Mouse (Mus musculus): ENCODE results near the gene S100a1. TPM values are rescaled to one million over a fixed set of nuclear protein-coding genes. Genes with fewer than 3 reads are reported as not detected.

Gene S100a1
- total RNA-seq, 2 experiments from 2014 or later = 54.7 to 62.3 TPM

- intact Hi-C loops (cut with DNase I) = no loop called here
- DNase-seq (ENCODE audit: extremely low spot score in 1 of 2, low spot score in 2 of 2) = peak; percentile 96 to 98
These were observed 38.2 kb downstream of the S100a1 start, which contains the start of gene Ilf2 for GRCm38 (mm10) chr3:90475831-90476611. TSS of gene Ilf2 (plus strand) at chr3:90476126.

DNA sequence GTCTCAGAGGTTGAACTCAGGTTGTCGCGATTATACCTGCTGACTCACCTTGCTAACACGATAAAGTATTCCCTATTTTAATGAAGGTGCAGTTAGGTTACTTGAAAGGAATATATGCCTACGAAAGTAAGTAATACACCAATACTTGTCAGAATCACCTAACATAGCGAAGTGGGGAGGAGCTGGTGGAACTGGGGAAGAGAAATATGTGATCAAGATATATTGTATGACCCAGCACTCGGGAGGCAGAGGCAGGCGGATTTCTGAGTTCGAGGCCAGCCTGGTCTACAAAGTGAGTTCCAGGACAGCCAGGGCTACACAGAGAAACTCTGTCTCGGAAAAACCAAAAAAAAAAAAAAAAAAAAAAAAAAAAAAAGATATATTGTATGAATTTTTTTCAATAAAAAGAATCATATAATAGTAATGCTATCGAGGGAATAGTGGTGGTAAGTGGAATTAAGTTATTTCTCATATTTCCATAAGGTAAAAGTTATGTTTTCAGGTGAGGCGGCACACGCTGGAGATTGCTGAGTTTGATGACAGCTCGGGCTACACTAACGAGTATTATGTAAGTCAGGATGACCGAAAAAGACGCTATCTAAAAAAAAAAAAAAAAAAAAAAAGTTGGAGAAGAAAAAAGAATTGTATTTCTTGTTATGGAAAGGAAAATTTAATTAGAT, 38.9 kb downstream of the S100a1 start:
- intact Hi-C loops (cut with DNase I) = no loop called here
- no peak for DNase-seq (ENCODE audit: extremely low spot score in 1 of 2, low spot score in 2 of 2)

- peak in 1 of 2 experiments; percentile 37 for DNase-seq (ENCODE audit: extremely low spot score in 1 of 2, low spot score in 2 of 2)
- intact Hi-C loops (cut with DNase I) = no loop called here
These were observed 42.0 kb downstream of the S100a1 start for GRCm38 (mm10) chr3:90472213-90472612.

DNA sequence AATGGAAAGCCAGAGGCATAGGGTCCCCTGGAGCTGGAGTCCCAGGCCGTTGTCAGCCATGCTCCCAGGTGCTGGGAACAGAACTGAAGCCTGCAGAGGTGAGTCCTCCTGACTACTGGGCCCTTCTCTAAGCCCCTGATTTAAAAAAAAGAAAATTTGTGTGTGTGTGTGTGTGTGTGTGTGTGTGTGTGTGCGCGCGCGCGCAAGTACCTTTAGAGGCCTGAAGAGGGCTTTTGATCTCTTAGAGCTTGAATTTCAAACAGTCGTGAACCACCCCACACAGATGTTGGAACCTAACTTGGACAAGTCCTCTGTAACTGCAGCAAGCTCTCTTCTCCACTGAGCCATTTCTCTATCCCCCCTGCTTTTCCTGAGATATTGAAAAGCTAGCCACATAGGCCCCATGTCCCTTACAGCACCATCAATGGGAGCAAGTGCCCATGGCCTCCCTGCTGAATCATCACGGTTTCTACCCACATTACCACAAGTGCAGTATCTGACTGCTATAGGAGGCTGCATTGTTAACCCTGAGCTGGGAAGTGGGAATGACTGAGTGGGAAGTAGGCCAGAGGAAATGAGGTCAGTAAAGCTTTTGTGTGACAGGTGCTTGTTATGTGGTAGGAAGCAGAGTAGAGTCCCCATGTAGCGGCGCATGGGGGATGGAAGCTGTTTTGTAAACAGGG, 46.4 kb downstream of the S100a1 start:
- intact Hi-C loops (cut with DNase I) = loop anchor here (2.0 to 5.0 kb wide), 2 partner anchors 35 to 55 kb away; partner anchors contain the start of gene Ints3
- no peak for DNase-seq (ENCODE audit: extremely low spot score in 1 of 2, low spot score in 2 of 2)

- intact Hi-C loops (cut with DNase I) = loop anchor here (2.0 to 5.0 kb wide), 2 partner anchors 34 to 54 kb away; partner anchors contain the start of gene Ints3
- DNase-seq (ENCODE audit: extremely low spot score in 1 of 2, low spot score in 2 of 2) = peak; percentile 49 to 64
These were observed 47.9 kb downstream of the S100a1 start for GRCm38 (mm10) chr3:90466311-90466766.

DNA sequence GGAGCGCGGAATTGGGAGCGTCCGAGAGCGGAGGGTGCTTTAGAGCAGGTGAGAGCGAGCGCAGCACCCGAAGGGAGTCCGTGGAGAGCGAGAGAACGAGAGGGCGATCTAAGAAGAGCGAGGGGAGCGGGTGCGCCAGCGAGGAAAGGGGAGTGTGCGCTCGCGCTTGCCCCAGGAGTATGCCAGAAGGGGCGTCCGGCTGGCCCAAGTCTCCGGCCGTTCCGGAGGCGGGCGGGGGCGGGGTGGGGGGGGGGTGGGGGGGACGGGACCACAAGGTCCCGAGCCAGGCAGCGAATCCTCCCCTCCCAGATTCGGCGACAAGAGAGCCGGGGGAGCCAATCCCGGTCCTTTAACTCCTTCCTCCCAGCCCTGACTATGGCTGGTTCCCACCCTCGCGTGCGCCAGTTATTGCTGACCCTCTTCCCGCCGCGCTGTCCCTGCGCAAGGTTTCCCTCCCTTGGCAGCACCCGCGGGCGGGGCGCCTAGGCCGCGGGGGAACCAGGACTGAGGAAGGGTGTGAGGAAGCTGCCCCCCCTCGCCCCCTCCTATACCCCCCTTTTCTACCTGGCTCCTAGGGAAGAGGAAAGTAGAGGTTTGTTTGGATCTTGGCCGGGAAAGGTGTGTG, 48.4 kb downstream of the S100a1 start, which contains the start of gene Npr1:
Npr1 (minus strand) TSS at position 181 of the 625 bp plus-strand sequence.
- intact Hi-C loops (cut with DNase I) = loop anchor here (2.0 to 5.0 kb wide), 2 partner anchors 33 to 53 kb away; partner anchors contain the start of gene Ints3
- DNase-seq (ENCODE audit: extremely low spot score in 1 of 2, low spot score in 2 of 2) = peak in 1 of 2 experiments; percentile 73

- DNase-seq (ENCODE audit: extremely low spot score in 1 of 2, low spot score in 2 of 2) = peak in 1 of 2 experiments; percentile 48
- intact Hi-C loops (cut with DNase I) = loop anchor here (5.0 kb wide), 1 partner anchor 33 kb away; the partner anchor contains the start of gene Ints3
These were observed 49.0 kb downstream of the S100a1 start for GRCm38 (mm10) chr3:90465081-90465685.

DNA sequence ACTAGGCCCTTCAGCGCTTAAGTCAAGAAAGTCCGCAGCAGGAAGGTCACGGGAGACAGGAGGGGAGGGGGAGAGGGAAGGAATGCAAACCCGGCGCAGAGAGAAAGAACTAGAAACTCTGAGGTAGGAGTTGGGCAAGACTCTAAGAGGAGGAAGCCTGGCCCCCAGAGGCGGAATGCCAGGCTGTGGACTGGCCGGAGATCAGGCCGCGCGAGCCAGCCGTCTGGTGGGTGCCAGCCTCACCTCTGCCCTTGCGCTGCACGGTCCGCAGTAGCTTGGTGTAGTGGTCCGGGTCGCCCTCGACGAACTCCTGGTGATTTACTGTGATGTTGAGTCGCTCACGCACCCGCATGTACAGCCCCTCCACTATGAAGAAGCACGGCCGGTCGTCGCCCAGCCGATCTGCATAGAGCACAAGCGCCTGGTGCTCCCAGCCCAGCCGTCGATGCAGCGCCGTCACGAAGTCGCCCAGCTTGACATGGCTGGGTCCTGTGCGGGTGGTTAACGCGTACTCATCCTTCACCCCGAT, 49.6 kb downstream of the S100a1 start:
- intact Hi-C loops (cut with DNase I) = loop anchor here (5.0 kb wide), 1 partner anchor 32 kb away; the partner anchor contains the start of gene Ints3
- DNase-seq (ENCODE audit: extremely low spot score in 1 of 2, low spot score in 2 of 2) = peak in 1 of 2 experiments; percentile 48

- DNase-seq (ENCODE audit: extremely low spot score in 1 of 2, low spot score in 2 of 2) = no peak
- intact Hi-C loops (cut with DNase I) = no loop called here
These were observed 51.6 kb downstream of the S100a1 start for GRCm38 (mm10) chr3:90462579-90462978.

GRCm38 (mm10) chr3:90461935-90462334, 52.3 kb downstream of the S100a1 start:
- DNase-seq (ENCODE audit: extremely low spot score in 1 of 2, low spot score in 2 of 2) = no peak
- intact Hi-C loops (cut with DNase I) = no loop called here

Other genes starting within 250 kb of the S100a1 start
- gene Dennd4b, start 249.2 kb downstream of the S100a1 start, total RNA-seq (2021) = 10 to 100 TPM; 25.2 to 27.1 TPM
- 10 to 100 TPM; 90.0 to 90.5 TPM for gene Gatad2b, start 221.2 kb downstream of the S100a1 start, total RNA-seq (2021)
- 10 to 100 TPM; 11.5 to 12.1 TPM for gene Slc27a3, start 124.5 kb downstream of the S100a1 start, total RNA-seq (2021)
- gene Ints3, start 80.8 kb downstream of the S100a1 start, total RNA-seq (2021) = 10 to 100 TPM; 57.0 to 62.0 TPM
- gene Npr1, start 48.5 kb downstream of the S100a1 start, total RNA-seq (2021) = 1 to 10 TPM; 3.4 to 4.3 TPM
- 100 to 1,000 TPM; 111 to 115 TPM for gene Ilf2, start 38.3 kb downstream of the S100a1 start, total RNA-seq (2021)
- gene Snapin, start 23.4 kb downstream of the S100a1 start, total RNA-seq (2021) = 10 to 100 TPM; 46.7 to 47.9 TPM
- gene Chtop, start 4.9 kb downstream of the S100a1 start, total RNA-seq (2021) = 100 to 1,000 TPM; 196 TPM
- gene S100a13, start within 50 bp of the S100a1 start, total RNA-seq (2021) = 10 to 100 TPM; 20.5 to 23.9 TPM
- gene S100a14, start 12.5 kb upstream of the S100a1 start, total RNA-seq (2021) = not detected
- gene S100a16, start 22.9 kb upstream of the S100a1 start, total RNA-seq (2021) = 10 to 100 TPM; 73.7 to 83.6 TPM
- gene S100a3, start 46.2 kb upstream of the S100a1 start, total RNA-seq (2021) = 1 to 10 TPM; 1.7 to 1.8 TPM
- not detected for gene S100a2, start 75.9 kb upstream of the S100a1 start, total RNA-seq (2021)
- gene Gm42674, start 87.5 kb upstream of the S100a1 start, total RNA-seq (2021) = not detected
- gene S100a4, start 89.4 kb upstream of the S100a1 start, total RNA-seq (2021) = 1 to 10 TPM; 7.1 to 8.1 TPM
- not detected for gene S100a5, start 94.1 kb upstream of the S100a1 start, total RNA-seq (2021)
- 10 to 100 TPM; 24.2 to 31.1 TPM for gene S100a6, start 98.5 kb upstream of the S100a1 start, total RNA-seq (2021)
- gene S100a7a, start 139.6 kb upstream of the S100a1 start, total RNA-seq (2021) = 1 to 10 TPM in 1 of 2 experiments, under 1 TPM in 1; 0.71 to 2.1 TPM
- under 1 TPM in 1 of 2 experiments, not detected in 1; 0.79 TPM for gene S100a8, start 154.6 kb upstream of the S100a1 start, total RNA-seq (2021)
- gene S100a9, start 181.3 kb upstream of the S100a1 start, total RNA-seq (2021) = not detected
- gene Pglyrp4, start 212.5 kb upstream of the S100a1 start, total RNA-seq (2021) = not detected

All from left cerebral cortex, postnatal 10 days (tissue).